Mouse (Mus musculus) hindbrain, postnatal 0 days (tissue): ENCODE data around the gene Uqcr10. TPM values are rescaled to one million over a fixed set of nuclear protein-coding genes. Genes with fewer than 3 reads are reported as not detected.
"Not testable (repeated sequence)": the region's sequence is repeated elsewhere in the genome, so short reads cannot be mapped to it uniquely, and the experiment has no call there.

ENCODE experiments used
- ATAC-seq: fragments of 200-750 bp; cut with Nextera tagmentation; 2 replicates; pipeline ENCODE4 v1.8.0; 2017; ENCODE audit warnings: mild to moderate bottlenecking, moderate TSS enrichment, moderate library complexity
- DNase-seq: peaks from one replicate; pipeline ENCODE4 v3.0.0-alpha.2; 2015; ENCODE audit warnings: low spot score
- H3K27ac ChIP-seq: fragments of 300-500 bp; sonication (generic); 2 replicates; pipeline ENCODE4 v1.5.1; 2014; ENCODE audit warnings: mild to moderate bottlenecking
- H3K27me3 ChIP-seq: fragments of 300-500 bp; sonication (generic); 2 replicates; pipeline ENCODE4 v1.6.1; 2014; ENCODE audit warnings: low read length, mixed read lengths; ENCODE audit not compliant: insufficient read depth
- H3K36me3 ChIP-seq: fragments of 300-500 bp; sonication (generic); 2 replicates; pipeline ENCODE4 v1.6.1; 2014; ENCODE audit warnings: low read length, mixed read lengths; ENCODE audit not compliant: insufficient read depth
- H3K4me1 ChIP-seq: fragments of 300-500 bp; sonication (generic); 2 replicates; pipeline ENCODE4 v1.6.1; 2014; ENCODE audit warnings: antibody characterized with exemption, low read length, mixed read lengths; ENCODE audit not compliant: insufficient read depth
- H3K4me2 ChIP-seq: fragments of 300-500 bp; sonication (generic); 2 replicates; pipeline ENCODE4 v1.6.1; 2014; ENCODE audit warnings: low read depth, mild to moderate bottlenecking, low read length, moderate library complexity, mixed read lengths
- H3K4me3 ChIP-seq: fragments of 300-500 bp; sonication (generic); 2 replicates; pipeline ENCODE4 v1.5.1; 2014; ENCODE audit warnings: low read length
- H3K9ac ChIP-seq: fragments of 300-500 bp; sonication (generic); replicated peaks from 2 replicates; pipeline ENCODE4 v1.6.1; 2014; ENCODE audit warnings: mild to moderate bottlenecking, low read length, moderate library complexity, mixed read lengths
- H3K9me3 ChIP-seq: fragments of 300-500 bp; sonication (generic); 2 replicates; pipeline ENCODE4 v1.6.1; 2016; ENCODE audit warnings: low read length, mixed read lengths
- CTCF ChIP-seq: IDR thresholded peaks from 2 replicates; pipeline ENCODE4 v1.5.1; 2016; ENCODE audit warnings: antibody characterized with exemption, control low read depth, low read depth
- WGBS: fragments of 180-500 bp; shearing (Covaris S2); extraction: QIAGEN DNeasy Blood & Tissue Kit; methylation state at CpG from one replicate; pipeline ENCODE4 v1.1.7; 2014; 5-methylcytosine and 5-hydroxymethylcytosine counted together
- polyA plus RNA-seq: library from polyadenylated mRNA; unstranded; fragments of >200 nt; fragmentation: Nextera tagmentation; extraction: Ambion mirVana; gene quantifications from 2 replicates; pipeline ENCODE4 v1.2.1, GENCODE M21; 2015
- total RNA-seq: library from RNA; depleted of rRNA; stranded (reverse); fragments of >200 nt; gene quantifications from 2 replicates; pipeline ENCODE4 v1.2.3, GENCODE M21; 2014

Gene Uqcr10
- total and polyA plus RNA-seq, 2 experiments from 2014 or later = 231 to 1,063 TPM

DNA sequence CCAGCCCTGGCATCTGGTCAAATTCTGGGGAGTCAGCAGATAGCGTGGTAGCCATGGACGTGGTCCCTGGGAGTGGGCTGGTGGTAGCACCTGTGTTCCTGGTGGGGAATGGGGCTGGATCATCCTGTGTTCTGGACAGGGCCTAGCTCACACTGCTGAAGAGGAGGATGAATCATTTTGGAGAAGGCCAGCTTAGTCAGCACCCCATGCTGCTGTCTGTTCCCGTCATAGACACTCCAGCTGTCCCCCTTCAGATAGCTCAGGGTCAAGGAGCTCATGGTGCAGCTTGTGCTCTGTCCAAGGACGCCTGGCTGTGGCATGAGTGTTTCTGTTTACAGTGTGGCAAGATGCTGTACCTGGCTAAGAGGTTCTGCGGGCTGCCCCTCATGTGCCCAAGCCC lies 14.4 kb upstream of the Uqcr10 start:
- Histone ChIP-seq H3K27ac (no peak overlapping the region), H3K9ac (no peak overlapping the region), H3K9me3 (no peaks in the 10 kb centered on the region), H3K36me3 (peaks cover 2% of the 10 kb centered on the region; the same call in 1 of the 2 replicates), H3K27me3 (no peaks in the 10 kb centered on the region), H3K4me1 (no peaks in the 10 kb centered on the region), H3K4me2 (no peak overlapping the region), H3K4me3 (no peak overlapping the region)
- DNase-seq (no peak), ATAC-seq (no peak)
- WGBS = 78% methylated on average over 5 of the region's 5 CpGs
- TF ChIP-seq CTCF = no peak

DNA sequence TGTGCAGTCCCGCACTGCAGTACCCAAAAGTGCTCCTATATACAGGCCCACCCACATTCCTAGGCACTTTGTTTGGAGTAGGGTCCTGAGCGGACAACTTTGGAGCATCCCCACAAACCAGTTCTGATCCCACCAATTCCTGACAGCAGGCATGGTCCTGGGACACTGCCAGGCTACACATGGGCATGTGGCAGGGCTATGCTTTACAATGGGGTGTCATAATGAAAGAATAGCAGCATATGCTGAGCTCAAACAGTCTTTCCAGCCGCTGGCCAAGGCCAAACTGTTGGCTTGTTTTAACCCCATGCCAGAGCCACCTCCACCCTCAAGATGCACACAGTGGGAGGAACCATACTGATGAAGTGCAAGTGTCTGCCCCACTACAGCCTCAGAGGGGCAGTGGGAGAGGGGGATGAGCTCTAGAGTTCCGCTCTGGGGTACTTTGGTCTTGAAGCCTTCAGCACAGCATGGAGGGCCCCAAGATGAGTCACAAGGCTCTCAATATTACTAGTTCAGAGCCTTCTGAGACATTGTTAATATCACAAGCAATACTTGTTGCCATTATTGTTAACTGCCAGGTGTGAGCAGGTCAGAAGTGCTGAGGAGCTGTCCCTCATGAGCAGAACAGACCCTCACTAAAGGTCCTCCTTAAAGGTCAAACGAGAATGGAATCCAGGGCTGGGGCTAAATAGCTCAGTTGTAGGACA lies 12.5 kb upstream of the Uqcr10 start:
- H3K36me3 ChIP-seq = no peaks in the 10 kb centered on the region
- H3K4me3 ChIP-seq = no peak overlapping the region
- no peak overlapping the region for H3K4me2 ChIP-seq
- 83% methylated on average over 5 of the region's 5 CpGs for WGBS
- no peak overlapping the region for H3K27ac ChIP-seq
- TF ChIP-seq CTCF = no peak
- no peaks in the 10 kb centered on the region for H3K4me1 ChIP-seq
- H3K27me3 ChIP-seq = no peaks in the 10 kb centered on the region
- no peak overlapping the region for H3K9ac ChIP-seq
- H3K9me3 ChIP-seq = no peaks in the 10 kb centered on the region
- DNase-seq = no peak
- ATAC-seq = no peak

DNA sequence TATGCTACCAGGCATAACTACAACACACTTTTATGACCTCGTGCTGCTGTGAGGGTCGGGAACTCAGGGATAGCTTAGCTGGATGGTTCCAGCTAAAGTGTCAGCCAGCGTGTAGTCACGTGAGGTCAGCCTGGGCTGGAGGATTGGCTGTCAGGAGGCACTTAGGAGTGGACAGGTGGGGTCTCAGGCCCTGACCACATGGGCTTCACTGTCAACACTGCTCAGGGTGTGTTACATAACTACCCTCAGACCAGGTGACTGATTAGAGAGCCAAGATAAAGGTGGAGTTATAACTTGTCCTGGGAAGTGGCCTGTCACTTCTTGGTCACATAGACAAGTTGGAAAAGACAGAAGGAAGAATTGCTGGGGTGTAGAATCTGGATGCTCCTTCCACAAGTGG lies 11.5 kb upstream of the Uqcr10 start:
- no peak for TF ChIP-seq CTCF

DNA sequence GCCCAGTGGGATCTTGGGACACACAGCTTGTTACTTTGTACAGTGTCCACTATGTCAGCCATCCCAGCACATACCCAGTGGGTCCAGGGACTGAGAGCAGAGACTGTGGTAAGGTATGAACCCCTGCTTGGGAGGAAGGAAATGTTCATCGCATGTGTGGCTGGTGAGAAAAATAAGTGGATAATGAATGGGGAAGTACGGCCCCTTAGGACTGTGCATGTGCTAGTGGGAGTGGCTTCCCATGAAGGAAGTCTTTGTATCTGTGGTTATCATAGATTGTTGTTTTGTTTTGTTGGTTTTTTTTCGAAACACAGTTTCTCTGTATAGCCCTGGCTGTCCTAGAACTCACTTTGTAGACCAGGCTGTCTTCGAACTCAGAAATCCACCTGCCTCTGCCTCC lies 10.6 kb upstream of the Uqcr10 start:
- ATAC-seq = no peak
- Histone ChIP-seq H3K9ac (no peak overlapping the region), H3K27ac (no peak overlapping the region), H3K4me1 (no peaks in the 10 kb centered on the region), H3K4me3 (no peak overlapping the region), H3K36me3 (no peaks in the 10 kb centered on the region), H3K27me3 (no peaks in the 10 kb centered on the region), H3K9me3 (no peaks in the 10 kb centered on the region), H3K4me2 (no peak overlapping the region)
- WGBS = 84% methylated on average over 4 of the region's 4 CpGs
- TF ChIP-seq CTCF = no peak
- no peak for DNase-seq

More for the DNA sequence above, 11.5 kb upstream of the Uqcr10 start:
- no peak overlapping the region for H3K9ac ChIP-seq
- H3K27me3 ChIP-seq = no peaks in the 10 kb centered on the region
- no peaks in the 10 kb centered on the region for H3K36me3 ChIP-seq
- no peaks in the 10 kb centered on the region for H3K9me3 ChIP-seq
- no peak overlapping the region for H3K27ac ChIP-seq
- H3K4me1 ChIP-seq = no peaks in the 10 kb centered on the region
- no peak overlapping the region for H3K4me3 ChIP-seq
- DNase-seq (no peak), ATAC-seq (no peak)
- 87% methylated on average over 4 of the region's 4 CpGs for WGBS
- H3K4me2 ChIP-seq = no peak overlapping the region

GRCm38 (mm10) chr11:4712822-4713221 lies 8.7 kb upstream of the Uqcr10 start:
- TF ChIP-seq CTCF = no peak

GRCm38 (mm10) chr11:4710188-4710587 lies 6.0 kb upstream of the Uqcr10 start:
- H3K36me3 ChIP-seq, H3K9ac ChIP-seq, H3K27me3 ChIP-seq, H3K27ac ChIP-seq, H3K4me1 ChIP-seq, DNase-seq, H3K4me3 ChIP-seq, H3K4me2 ChIP-seq, H3K9me3 ChIP-seq, ATAC-seq: not testable (repeated sequence)
- WGBS = 87% methylated on average over 4 of the region's 4 CpGs

More at GRCm38 (mm10) chr11:4712822-4713221, 8.7 kb upstream of the Uqcr10 start:
- DNase-seq (no peak), ATAC-seq (no peak)
- Histone ChIP-seq H3K36me3 (no peaks in the 10 kb centered on the region), H3K9ac (no peak overlapping the region), H3K4me3 (no peak overlapping the region), H3K27me3 (no peaks in the 10 kb centered on the region), H3K4me1 (no peaks in the 10 kb centered on the region), H3K27ac (no peak overlapping the region), H3K4me2 (no peak overlapping the region), H3K9me3 (no peaks in the 10 kb centered on the region)

GRCm38 (mm10) chr11:4705178-4705577 lies 1.0 kb upstream of the Uqcr10 start:
- Histone ChIP-seq H3K27ac (peak overlapping the region; percentile 26; the same call in 1 of the 2 replicates), H3K9me3 (no peaks in the 10 kb centered on the region), H3K4me1 (peaks cover 11% of the 10 kb centered on the region), H3K27me3 (no peaks in the 10 kb centered on the region), H3K9ac (peak overlapping the region; percentile 56), H3K4me2 (peak overlapping the region; percentile 93), H3K36me3 (peaks cover 9% of the 10 kb centered on the region; the same call in 1 of the 2 replicates), H3K4me3 (peak overlapping the region; percentile 52)
- DNase-seq (no peak), ATAC-seq (no peak)
- 6% methylated on average over 4 of the region's 4 CpGs for WGBS
- no peak for TF ChIP-seq CTCF
